Mouse (Mus musculus) cerebellum, postnatal 14 days (tissue): ENCODE results near the gene Rnf114.

Source experiments
- DNase-seq, 2 experiments: peaks; one replicate each; pipeline ENCODE4 v3.0.0; 2021; ENCODE audit warnings: mixed read lengths in 2 of 2

Gene Rnf114

DNA sequence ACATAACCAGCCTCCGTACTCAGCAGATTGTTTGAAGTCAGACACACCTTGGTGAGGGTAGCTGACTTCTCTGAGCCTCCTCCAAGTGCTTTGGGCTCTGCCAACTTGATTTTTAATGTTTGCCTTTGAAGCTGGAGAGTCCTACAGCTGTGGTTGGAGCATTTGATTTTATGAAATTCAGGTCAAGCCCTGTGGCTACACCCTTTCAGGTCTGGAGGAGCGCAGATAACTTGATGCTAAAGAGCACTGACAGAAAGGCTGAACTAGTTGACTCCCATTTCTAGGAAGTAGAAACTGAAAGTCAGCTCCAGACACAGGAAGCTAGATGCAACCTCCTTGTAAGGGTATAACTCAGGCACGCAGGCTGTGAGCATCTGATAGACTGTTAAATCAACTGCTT is 12.7 kb downstream of the Rnf114 start:
- no peak for DNase-seq

DNA sequence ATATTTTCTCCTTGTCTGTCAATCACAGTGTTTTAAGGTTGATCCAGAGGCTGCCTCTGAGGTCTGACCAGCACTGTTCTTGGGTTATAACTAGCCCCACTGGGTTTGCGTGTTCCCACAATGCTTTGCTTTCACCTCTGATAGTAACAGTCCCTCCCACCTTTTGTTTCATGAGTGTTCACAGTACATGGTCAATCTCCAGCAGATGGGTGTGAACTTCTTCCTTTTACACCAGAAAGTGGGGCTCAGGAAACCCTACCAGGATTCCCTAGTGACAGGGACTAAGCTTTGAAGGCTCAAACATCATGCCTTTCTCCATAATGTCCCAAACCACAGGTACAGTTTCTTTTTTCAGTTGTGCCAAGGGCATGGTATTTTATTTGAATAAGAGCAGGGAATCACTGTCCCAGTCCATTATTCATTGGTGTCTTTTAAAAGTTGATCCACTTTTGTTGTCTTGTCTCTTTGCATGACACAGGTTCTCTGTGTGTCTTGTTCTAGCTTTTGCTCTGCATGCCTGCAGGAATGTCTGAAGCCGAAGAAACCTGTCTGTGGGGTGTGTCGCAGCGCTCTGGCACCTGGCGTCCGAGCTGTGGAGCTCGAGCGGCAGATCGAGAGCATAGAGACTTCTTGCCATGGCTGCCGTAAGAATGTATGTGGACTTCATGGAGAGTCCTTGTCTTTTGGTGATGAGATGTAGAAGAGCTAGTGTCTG is 14.3 kb downstream of the Rnf114 start:
- DNase-seq = no peak

DNA sequence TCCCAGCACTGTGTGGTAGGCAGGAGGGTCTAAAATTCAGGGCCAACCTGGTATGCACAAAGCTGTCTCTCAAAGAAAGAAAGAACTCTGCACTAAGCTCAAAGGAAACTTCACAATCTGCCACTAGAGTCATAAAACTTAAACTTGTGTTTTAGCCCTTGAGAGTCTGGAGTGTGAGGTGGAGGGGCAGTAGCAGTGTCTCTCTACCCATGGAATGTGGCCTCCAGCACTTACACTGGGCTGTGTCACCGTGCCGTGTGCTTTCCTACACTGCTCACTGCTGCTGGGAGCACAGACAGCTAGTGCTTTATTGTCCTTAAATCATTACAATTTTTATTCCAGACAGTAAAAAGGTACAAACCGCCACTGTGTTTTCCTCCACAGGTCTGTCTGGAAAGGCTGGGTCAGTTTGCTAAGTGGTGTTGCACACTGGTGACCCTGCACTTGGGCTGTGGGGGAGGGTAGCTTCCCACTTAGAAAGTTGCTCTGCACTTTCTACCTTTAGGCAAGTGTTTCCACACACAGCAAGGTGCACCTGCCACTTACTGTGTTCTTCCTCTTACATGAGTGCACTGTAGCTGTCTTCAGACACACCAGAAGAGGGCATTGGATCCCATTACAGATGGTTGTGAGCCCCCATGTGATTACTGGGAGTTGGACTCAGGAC is 15.4 kb downstream of the Rnf114 start:
- DNase-seq = no peak

DNA sequence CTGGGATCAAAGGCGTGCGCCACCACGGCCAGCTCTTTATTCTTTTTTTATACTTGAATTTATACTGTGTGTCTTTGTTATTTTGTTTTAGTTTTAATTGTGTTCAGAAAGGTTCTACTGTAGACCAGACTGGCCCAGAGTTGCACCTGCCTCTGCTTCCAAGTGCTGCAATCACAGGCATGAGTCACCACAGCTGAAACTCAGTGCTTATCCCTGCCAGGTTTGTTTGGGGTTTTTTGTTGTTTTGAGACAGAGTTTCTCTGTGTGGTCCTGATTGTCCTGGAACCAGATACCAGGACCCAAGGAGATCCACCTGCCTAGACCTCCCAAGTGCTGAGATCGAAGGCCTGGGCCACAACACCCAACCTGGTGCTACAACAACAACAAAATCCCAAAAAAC is 16.1 kb downstream of the Rnf114 start:
- DNase-seq = no peak

DNA sequence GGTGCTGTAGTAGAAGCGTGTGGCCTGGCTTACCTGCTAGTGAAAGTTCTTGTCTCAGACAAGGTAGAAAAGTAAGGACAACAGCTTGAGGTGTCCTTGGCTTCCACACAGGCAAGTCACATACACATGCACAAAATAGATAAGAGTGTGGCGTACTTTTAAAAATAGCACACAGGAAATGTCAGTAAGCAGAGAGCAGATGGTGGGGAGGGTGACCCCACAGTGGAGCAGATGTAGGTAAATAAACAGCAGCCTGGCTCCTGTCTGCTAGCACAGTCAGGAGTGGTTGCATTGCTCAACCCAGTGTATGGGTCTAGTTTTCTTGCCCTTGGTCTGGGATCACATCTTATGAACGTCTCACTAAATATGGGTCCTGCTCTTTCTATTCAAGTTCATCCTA is 18.0 kb downstream of the Rnf114 start:
- no peak for DNase-seq

DNA sequence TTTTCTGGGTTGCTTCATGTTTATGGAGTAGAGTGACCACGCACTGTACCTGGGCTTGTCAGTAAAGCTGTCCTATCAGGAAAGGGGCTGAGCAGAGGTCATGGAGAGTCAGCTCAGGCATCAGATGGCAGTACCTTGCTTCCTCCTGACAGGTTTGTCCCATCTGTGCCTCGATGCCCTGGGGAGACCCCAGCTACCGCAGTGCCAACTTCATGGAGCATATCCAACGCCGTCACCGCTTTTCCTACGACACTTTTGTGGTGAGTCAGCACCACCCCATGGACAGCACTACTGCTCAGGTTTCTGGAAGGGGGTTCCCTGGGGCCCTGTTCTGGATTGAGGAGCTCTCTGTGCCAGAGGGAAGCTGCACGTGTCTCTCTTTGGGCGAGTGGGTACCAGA is 19.9 kb downstream of the Rnf114 start:
- peak in 1 of 2 experiments; percentile 43 for DNase-seq

DNA sequence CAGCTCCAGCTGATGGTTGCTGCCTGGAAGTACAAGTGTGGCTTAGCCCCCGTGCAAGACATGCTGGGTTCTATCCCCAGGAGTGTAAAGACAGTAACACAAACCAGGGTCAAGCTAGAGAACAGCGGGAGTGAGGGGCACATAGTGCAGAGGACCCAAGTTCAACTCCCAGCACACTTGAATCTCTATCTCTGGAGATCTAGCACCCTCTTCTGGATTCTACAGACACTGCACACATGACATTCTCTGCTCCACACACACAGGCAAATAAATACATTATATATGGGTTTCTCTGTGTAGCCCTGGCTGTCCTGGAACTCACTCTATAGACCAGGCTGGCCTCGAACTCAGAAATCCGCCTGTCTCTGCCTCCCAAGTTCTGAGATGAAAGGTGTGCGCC is 20.5 kb downstream of the Rnf114 start:
- DNase-seq = peak in 1 of 2 experiments; percentile 36

DNA sequence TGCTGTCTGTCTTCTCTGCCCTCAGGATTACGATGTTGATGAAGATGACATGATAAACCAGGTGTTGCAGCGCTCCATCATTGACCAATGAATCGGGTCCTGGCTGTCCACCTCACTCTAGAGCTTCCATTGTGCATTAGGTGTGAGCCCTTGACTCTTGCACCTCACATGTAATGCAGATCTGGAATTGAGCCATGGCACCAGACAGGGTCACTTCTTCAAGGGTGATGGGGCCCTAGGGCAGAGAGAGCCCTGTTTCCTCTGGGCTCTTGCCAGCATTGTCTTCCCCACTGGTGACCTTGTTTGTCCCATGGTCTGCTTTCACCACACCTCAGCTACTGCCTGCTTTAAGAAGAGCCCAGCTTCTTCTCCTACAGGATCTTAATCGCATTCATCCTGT is 22.2 kb downstream of the Rnf114 start:
- DNase-seq = no peak

DNA sequence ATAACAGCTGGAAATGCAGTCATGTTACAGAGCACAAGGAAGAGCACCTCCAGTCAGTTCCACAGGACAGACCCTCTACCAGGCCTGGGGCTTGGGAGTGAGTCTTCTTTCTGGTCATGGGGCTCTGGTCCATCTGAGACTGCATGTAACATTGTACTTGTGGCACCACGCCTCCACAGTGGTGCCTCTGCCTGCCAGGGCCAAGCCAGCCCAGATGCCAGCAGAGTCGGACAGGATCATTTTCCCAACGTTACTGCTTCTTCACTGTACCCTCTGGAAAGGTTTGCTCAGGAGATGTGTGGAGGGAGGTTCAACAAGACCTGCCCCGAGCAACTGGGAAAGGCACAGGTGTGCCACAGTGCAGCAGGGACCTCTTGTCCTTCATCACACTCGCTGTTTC is 23.2 kb downstream of the Rnf114 start:
- DNase-seq = no peak

DNA sequence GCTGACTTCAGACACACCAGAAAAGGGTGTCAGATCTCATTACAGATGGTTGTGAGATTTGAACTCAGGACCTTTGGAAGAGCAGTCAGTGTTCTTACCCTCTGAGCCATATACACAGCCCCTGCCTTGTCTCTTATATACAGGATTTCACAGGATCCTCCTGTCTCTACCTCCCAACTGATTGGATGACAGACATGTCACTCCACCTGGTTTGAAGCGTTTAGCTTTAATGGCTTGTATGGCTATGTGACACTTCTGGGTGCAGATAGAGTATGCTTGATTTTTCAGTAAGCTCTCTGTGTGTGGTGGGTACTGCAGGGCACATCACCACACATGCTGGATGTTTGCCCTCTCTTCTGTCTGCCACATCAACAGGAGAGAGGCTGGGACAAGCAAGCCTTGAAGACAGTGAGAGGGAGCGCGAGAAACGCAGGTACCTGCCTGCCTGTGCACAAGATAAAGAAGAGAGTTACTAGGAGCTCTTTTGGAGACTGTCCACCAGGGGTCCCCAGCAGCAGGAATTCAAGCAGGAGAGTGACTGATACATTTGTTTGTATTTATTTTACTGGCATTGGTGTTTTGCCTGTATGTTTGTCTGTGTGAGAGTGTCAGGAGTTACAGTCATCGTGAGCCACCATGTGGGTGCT is 27.3 kb downstream of the Rnf114 start:
- no peak for DNase-seq

DNA sequence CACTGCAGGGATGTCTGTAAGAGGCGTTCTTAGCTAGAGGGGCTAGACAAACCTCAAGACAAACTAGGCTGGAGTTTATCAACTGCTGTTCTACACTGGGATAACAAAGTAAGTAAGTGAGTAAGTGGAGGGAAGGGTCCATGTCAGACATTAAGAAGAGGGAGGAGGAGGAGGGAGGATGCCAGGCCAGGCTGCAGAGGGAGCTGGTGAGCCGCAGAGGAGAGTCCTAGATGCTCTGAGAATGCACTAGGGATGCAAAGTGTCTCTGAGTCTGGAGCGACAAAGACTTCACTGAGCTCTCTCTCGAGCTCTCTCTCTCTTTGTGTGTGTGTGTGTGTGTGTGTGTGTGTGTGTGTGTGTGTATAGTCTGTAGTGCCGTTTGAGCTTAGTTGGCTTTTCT is 35.8 kb downstream of the Rnf114 start:
- peak in 1 of 2 experiments; percentile 55 for DNase-seq

DNA sequence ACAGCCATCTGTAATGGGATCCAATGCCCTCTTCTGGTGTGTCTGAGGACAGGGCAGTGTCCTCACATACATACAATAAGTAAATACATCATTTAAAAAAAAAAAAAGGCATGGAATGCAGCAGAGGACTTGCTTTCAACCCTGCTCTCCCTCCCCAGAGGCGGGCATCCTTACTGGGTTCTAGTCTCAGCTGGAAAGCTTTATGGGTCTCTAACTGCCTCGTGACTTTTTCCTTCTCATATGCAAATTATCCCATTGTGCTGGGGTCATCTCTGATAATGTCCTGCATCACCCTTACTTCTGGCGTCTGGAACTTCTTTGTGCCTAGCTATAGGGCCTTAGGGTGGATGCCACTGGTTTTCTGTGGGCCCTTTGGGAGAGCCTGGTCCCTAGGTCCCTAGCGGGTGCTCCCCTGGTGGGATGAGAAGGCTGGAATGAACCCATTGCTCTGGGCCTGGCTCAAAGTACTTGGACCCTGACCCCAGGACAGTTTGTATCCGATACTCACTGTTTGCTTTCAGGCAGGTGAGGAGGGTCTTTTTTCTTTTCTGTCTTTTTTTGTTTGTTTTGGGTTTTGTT is 37.6 kb downstream of the Rnf114 start:
- no peak for DNase-seq

DNA sequence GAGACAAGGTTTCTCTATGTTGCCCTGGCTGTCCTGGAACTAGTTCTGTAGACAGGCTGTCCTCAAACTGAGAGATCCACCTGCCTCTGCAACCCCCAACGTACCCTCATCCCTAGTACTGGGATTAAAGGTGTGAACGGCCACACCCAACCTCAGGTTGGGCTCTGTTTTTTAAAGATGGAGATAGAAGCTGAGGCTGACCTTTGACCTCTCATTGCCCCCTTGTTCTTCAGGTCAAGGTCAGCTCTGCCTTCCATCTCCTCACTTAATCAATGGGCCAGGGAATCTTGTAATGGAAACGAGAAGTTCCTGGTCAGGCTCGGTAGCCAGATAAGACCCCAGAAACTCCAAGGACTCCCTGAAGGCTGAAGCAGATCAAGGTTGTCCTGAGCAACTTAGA is 38.1 kb downstream of the Rnf114 start:
- no peak for DNase-seq

DNA sequence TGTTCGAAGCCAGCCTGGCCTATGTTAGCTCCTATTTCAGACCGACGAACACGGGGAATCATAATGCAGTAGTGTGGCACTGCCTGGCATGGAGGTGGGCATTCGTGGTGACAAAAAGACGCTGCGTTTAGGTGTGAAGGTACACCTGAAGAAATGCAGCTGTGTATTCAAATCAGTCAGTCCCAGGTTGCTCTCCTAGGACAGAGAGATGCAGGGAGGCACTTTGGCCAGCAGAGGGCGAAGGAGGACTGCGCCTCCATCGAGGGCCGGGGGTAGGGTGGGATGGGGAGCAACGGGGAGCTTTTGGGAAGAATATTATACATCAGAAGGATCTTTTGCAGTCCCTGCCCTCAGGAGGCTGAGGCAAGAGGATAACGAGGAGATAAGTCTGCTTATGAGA is 39.7 kb downstream of the Rnf114 start:
- peak; percentile 63 to 75 for DNase-seq

DNA sequence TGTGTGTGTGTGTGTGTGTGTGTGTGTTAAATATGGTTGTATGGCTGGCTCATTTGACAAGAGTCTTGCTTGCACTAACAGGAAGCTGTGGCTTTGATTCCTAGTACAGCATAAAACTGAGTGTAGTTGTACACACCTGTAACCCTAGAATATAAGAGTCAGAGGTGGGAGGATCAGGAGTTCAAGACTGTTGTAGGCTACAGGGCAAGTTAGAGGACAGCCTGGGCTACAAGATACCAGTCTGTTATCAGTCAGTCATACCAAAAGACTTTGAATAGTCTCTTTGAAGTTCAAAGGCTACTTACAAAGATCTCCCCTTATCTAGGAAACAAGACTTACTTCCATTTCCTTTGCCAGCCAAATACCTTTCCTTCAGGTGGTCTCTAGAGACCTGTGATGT is 41.4 kb downstream of the Rnf114 start:
- no peak for DNase-seq

DNA sequence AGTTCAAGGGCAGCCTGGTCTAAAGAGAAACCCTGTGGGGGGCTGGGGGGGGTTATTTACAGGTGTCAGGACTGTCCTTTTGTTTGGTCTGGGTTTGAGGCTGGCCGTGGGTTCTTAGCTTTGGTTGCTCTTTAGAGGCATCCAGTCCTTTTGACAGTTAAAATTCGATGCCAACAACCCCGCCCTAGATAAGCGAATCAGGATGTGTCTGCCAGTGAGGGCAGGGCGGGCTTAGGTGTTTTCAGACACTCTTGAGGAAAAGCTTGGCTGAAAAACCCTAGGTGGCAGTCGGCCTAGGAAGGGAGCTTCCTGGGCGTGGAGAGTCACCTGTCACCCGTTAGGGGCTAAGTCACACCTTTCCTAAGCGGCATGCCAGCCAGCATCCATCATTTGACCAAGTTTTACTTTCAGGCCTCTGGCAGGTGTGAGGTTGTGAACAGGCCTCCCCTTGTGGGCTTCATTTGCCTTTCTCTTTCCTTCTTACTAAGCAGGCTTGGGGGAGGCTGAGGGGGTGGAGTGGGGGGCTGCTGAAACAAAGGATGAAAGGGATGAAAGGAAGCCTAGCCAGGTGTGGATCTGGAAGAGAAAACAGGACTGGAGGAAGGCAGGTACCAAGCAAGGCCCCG is 44.0 kb downstream of the Rnf114 start:
- no peak for DNase-seq

DNA sequence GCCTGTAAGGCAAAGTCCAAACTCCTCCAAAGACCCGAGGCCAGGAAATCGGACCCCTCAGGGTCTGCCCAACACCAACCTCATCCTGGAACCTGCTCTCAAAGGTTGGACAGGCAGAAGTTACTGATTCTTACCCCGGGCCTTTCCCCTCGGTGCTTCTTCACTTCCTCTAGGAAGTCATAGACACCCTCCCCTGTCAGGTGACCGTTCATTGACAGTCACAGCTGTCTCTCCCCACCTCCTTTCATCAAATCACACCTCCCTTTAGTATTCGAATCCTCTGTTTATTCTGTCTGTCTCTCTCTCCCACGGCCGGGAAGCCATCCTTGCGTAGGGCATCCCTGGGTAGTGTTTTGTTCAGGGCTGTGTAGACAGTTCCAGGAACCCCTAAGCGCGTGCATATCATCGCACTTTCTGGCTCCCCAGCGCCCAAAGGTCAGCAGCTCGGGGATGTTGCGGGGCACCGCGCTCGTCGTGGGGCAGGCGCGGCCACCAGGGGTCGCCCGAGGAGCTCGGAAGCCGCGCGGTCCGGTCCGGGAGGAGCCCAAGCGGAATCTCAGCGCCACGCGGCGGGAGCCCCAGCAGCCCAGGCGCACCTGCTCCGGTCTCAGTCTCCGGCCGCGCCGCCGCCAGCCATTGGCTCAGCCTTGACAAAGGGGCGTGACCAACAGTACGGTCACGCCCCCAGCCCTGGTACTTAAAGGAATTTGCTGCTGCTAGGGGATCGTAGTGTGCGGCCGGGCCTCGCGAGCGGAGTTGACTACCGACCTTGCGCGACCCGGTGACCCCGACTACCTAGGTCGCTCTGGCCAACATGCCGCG is 45.2 kb downstream of the Rnf114 start, which contains the start of gene Snai1:
Snai1 (plus strand) TSS at position 720 of the 822 bp plus-strand sequence.
- peak; percentile 92 for DNase-seq

DNA sequence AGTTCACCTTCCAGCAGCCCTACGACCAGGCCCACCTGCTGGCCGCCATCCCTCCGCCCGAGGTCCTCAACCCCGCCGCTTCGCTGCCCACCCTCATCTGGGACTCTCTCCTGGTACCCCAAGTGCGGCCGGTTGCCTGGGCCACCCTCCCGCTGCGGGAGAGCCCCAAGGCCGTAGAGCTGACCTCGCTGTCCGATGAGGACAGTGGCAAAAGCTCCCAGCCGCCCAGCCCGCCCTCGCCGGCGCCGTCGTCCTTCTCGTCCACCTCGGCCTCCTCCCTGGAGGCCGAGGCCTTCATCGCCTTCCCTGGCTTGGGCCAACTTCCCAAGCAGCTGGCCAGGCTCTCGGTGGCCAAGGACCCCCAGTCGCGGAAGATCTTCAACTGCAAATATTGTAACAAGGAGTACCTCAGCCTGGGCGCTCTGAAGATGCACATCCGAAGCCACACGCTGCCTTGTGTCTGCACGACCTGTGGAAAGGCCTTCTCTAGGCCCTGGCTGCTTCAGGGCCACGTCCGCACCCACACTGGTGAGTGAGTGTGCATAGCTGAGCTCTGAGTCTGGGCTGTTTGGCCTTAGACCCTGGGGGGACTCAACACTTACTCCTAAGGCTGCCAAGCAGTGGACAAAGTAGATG is 46.3 kb downstream of the Rnf114 start:
- DNase-seq = peak in 1 of 2 experiments; percentile 30

DNA sequence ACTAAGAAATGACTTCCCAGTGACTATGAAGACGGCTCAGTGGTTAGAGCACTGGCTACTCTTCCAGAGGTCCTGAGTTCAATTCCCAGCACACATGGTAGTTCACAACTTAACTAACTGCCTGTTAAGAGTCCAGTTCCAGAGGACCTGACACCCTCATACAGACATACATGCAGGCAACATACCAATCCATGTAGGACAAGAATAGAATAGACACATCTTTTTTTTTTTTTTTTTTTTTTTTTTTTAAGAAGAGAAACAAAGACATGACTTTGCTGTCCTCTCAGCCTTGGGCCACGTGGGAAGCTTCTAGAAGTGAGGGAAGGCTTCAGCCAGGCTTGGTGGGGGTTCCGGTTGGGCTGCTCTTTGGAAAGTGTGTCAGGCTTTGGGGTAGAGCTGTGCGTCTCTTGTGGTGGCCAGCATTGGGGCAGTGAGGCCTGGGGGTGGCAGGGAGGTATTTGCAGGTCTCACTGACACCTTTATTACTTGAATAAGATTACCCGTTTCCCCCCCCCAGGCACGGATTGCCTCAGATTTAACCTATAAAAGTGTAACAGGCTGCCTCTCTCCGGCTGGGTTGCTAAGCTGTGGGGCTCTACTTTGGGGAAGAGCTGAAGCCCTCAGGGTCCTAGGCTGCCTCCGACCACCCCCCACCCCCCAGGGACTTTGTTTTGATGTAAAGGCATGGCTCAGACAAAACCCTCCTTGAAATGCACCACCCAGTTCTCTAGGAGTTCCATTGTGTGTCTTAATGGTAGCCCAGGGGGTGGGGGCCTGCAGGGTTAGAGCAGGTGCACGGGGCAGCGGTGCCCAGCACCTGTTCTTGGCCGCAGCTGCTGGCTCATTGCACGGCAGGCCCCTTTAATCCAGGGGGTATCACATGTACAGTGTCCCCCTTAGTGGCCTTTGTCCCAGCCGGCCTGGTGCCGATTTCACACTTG is 47.4 kb downstream of the Rnf114 start:
- DNase-seq = no peak

DNA sequence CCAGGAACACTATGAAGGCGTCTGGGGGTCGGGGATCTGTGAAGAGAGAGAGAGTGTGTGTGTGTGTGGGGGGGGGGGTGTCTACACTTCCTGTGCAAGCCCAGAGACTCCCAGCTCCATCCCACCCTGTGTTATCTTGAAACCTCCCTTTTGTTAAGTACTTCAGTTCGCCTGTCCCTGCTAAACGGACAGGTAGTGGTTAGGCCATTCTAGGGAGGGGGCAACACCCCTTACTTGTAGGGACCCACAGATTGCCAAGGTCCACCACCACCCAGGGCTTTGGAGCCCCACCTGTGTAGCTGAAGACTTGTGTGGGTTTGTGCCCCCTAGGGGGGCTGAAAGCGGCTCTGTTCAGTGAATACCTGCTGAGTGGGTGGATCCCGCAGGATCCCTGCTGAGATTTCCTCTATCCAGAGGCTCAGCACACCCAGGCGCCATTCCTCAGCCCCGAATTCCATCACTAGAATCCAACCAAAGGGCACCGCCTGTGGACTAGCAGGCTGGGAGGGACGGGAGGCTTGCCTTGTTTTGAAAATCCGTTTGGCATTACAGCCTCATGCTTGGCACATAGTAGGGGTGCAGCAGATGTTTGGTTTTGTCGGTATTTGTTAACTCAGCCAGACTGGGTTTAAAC is 48.1 kb downstream of the Rnf114 start:
- no peak for DNase-seq
